Mouse (Mus musculus) naive thymus-derived CD4-positive, alpha-beta T cell, adult 5 months (primary cell): ENCODE results near the gene Ppbp. TPM values are rescaled to one million over a fixed set of nuclear protein-coding genes. Genes with fewer than 3 reads are reported as not detected.

Experiments used
- polyA plus RNA-seq: library from polyadenylated mRNA; unstranded; fragments of 100-300 nt; shearing (Covaris generic); gene quantifications from one replicate; pipeline ENCODE4 v1.2.1, GENCODE M21; 2017

Ppbp gene
- not detected for polyA plus RNA-seq

GRCm38 (mm10) chr5:90768218-90768617 is at the start of gene Ppbp:
Ppbp (plus strand) TSS chr5:90768518.

GRCm38 (mm10) chr5:90759077-90760065 is 8.9 kb upstream of the Ppbp start, which contains the start of gene Cxcl5:
Cxcl5 (plus strand) TSS chr5:90759360.

GRCm38 (mm10) chr5:90771880-90772653 is 3.7 kb downstream of the Ppbp start, which contains the start of gene Pf4:
Pf4 (plus strand) TSS chr5:90772435.

GRCm38 (mm10) chr5:90785659-90786588 is 17.6 kb downstream of the Ppbp start, which contains the start of gene Cxcl3:
Cxcl3 (plus strand) TSS chr5:90786103.

GRCm38 (mm10) chr5:90794195-90794625 is 25.9 kb downstream of the Ppbp start, which contains the start of gene Cxcl15:
Cxcl15 (plus strand) TSS chr5:90794534.

Other genes starting within 250 kb of the Ppbp start
- gene Afm, start 249.6 kb upstream of the Ppbp start, polyA plus RNA-seq: not detected
- not detected for gene 5830473C10Rik, start 207.4 kb upstream of the Ppbp start, polyA plus RNA-seq
- not detected for gene Rassf6, start 127.9 kb upstream of the Ppbp start, polyA plus RNA-seq
- not detected for gene Cxcl5, start 9.2 kb upstream of the Ppbp start, polyA plus RNA-seq
- 0.97 TPM for gene Pf4, start 3.9 kb downstream of the Ppbp start, polyA plus RNA-seq
- not detected for gene Cxcl3, start 17.6 kb downstream of the Ppbp start, polyA plus RNA-seq
- not detected for gene Cxcl15, start 26.0 kb downstream of the Ppbp start, polyA plus RNA-seq
- gene Cxcl1, start 122.7 kb downstream of the Ppbp start, polyA plus RNA-seq: not detected
- not detected for gene Cxcl2, start 135.4 kb downstream of the Ppbp start, polyA plus RNA-seq
- 7.6 TPM for gene Mthfd2l, start 162.6 kb downstream of the Ppbp start, polyA plus RNA-seq